Mouse (Mus musculus) spleen, adult 2 months (tissue): Measurements from ENCODE around the gene Hmg20a.

Experiments used
- CTCF ChIP-seq: fragments of 200-500 bp; IDR thresholded peaks from 2 replicates; pipeline ENCODE4 v1.5.1; 2011; ENCODE audit warnings: mild to moderate bottlenecking, inconsistent platforms; ENCODE audit not compliant: insufficient read depth, insufficient read length, insufficient replicate concordance; ENCODE audit errors: extremely low read depth
- POLR2A ChIP-seq: fragments of 200-500 bp; IDR thresholded peaks from 2 replicates; pipeline ENCODE4 v1.6.1; 2011; ENCODE audit warnings: low read depth, low read length, inconsistent platforms

GRCm38 (mm10) chr9:56499324-56500067 is 81.1 kb downstream of the Hmg20a start:
- TF ChIP-seq CTCF (no peak), POLR2A (no peak)
